Comparison of ENCODE assay signal across 7 mouse cellular contexts in the genomic region with DNA sequence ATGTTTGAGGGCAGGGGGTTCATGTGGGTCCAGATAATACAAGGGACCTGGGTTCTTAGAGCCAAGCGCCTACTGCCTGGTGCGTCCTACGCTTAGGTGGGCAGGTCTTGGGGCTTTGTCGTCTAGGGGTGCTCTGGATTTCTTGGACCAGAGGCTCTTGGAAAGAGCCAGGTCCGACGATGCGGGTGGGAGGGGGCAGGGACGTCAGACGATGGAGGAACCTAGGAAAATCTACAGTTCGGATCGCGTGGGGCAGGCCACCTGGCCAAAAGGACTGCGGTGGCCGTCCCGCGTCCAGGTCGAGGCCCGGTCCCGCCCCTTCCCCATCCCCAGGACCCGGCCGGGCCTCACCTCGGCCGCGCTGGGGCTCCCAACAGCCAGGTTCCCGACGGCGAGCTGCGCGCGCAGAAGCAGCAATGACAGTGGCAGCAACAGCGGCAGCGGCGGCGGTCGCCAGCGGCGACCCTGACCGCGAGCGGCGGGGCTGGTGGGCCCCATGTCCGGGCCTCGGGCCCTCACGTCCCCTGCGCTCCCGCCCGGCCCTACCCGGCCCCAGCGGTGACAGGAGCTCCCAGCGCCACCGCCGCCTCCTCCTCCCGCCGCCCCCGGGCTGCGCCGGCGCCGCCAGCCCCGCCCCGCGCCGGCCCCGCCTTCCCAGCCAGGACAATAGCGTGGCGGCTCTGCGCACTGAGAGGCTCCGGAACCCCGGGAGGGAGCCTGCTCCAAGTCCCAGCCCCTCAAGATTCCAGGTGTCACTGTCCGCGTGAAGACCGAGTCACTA. TPM values are rescaled to one million over a fixed set of nuclear protein-coding genes. Genes with fewer than 3 reads are reported as not detected.
DNase-seq lines count a peak whose midpoint lies in the region; ATAC-seq lines count a peak whose summit lies in the region.

A gene (minus strand): TSS at position 565 of the 781 bp plus-strand sequence.

- H3K9ac ChIP-seq in forebrain, embryonic 11.5 days (ENCODE audit: low read length), result peak within 1 kb of the TSS; percentile 74
- H3K9ac ChIP-seq in hindbrain, embryonic 13.5 days, result peak within 1 kb of the TSS; percentile 99
- H3K9ac ChIP-seq in lung, embryonic 16.5 days (ENCODE audit: low read length), result peak within 1 kb of the TSS; percentile 69

- ATAC-seq in forebrain, embryonic 11.5 days (replicated peaks; ENCODE audit: low FRiP score), result peak; percentile 82
- ATAC-seq in hindbrain, embryonic 13.5 days (ENCODE audit: low FRiP score), result peak; percentile 79
- ATAC-seq in lung, embryonic 16.5 days (ENCODE audit: low read depth), result peak; percentile 85

- peak within 1 kb of the TSS; percentile 75 for H3K27ac ChIP-seq in forebrain, embryonic 11.5 days (ENCODE audit: low read depth, low read length)
- H3K27ac ChIP-seq in hindbrain, embryonic 13.5 days, result peak within 1 kb of the TSS; percentile 99
- H3K27ac ChIP-seq in lung, embryonic 16.5 days (ENCODE audit: low read length), result no peak within 1 kb of the TSS

- no peaks in the 10 kb centered on the region for H3K27me3 ChIP-seq in forebrain, embryonic 11.5 days (ENCODE audit: control insufficient read depth, insufficient read depth, low read length)
- no peaks in the 10 kb centered on the region for H3K27me3 ChIP-seq in hindbrain, embryonic 13.5 days
- 0 out of 2 replicates have a peak, but pooled peaks cover 9% of the 10 kb centered on the region for H3K27me3 ChIP-seq in lung, embryonic 16.5 days (ENCODE audit: control insufficient read depth, insufficient read depth, low read depth, low read length)

- H3K4me2 ChIP-seq in forebrain, embryonic 11.5 days (ENCODE audit: low read depth, low read length, severe bottlenecking), result peak within 1 kb of the TSS; percentile 79
- H3K4me2 ChIP-seq in hindbrain, embryonic 13.5 days, result peak within 1 kb of the TSS; percentile 91
- peak within 1 kb of the TSS; percentile 92 for H3K4me2 ChIP-seq in lung, embryonic 16.5 days (ENCODE audit: low read depth, low read length)

- peak; percentile 65 for DNase-seq in Muller cell, postnatal 12 days (ENCODE audit: inconsistent ontology term)
- DNase-seq in brain, adult 2 months (ENCODE audit: low read depth, low spot score), result peak; percentile 88
- peak; percentile 87 for DNase-seq in forebrain, embryonic 11.5 days (ENCODE audit: low spot score)
- peak; percentile 75 to 84 for DNase-seq in layer of hippocampus, postnatal 10 days (ENCODE audit: low spot score in 2 of 2)
- DNase-seq in right cerebral cortex, adult 18-20 months, result peak; percentile 90

- H3K9me3 ChIP-seq in forebrain, embryonic 11.5 days (ENCODE audit: control insufficient read depth, low read length), result no peaks in the 10 kb centered on the region
- H3K9me3 ChIP-seq in hindbrain, embryonic 13.5 days, result no peaks in the 10 kb centered on the region
- peaks cover 4% of the 10 kb centered on the region; the same call in 1 of the 2 replicates for H3K9me3 ChIP-seq in lung, embryonic 16.5 days (ENCODE audit: control insufficient read depth, low read length)

- peak within 1 kb of the TSS; percentile 75 for H3K4me3 ChIP-seq in forebrain, embryonic 11.5 days (ENCODE audit: low read depth, low read length)
- H3K4me3 ChIP-seq in hindbrain, embryonic 13.5 days, result peak within 1 kb of the TSS; percentile 87
- peak within 1 kb of the TSS; percentile 70 for H3K4me3 ChIP-seq in lung, embryonic 16.5 days (ENCODE audit: low read length)

- under 1% methylated on average over 69 of the region's 72 CpGs for WGBS in forebrain, embryonic 11.5 days
- 1% methylated on average over 55 of the region's 72 CpGs for WGBS in hindbrain, embryonic 13.5 days
- under 1% methylated on average over 49 of the region's 72 CpGs for whole genome bisulfite sequencing in lung, embryonic 16.5 days

- H3K36me3 ChIP-seq in forebrain, embryonic 11.5 days (ENCODE audit: control insufficient read depth, insufficient read depth, low read length), result no peaks in the 10 kb centered on the region
- H3K36me3 ChIP-seq in hindbrain, embryonic 13.5 days, result peaks cover 31% of the 10 kb centered on the region
- H3K36me3 ChIP-seq in lung, embryonic 16.5 days (ENCODE audit: control insufficient read depth, insufficient read depth, low read length), result no peaks in the 10 kb centered on the region

- H3K4me1 ChIP-seq in forebrain, embryonic 11.5 days (replicated peaks; ENCODE audit: control insufficient read depth, insufficient read depth, low read length), result peaks cover 5% of the 10 kb centered on the region
- H3K4me1 ChIP-seq in hindbrain, embryonic 13.5 days (replicated peaks), result peaks cover 42% of the 10 kb centered on the region
- H3K4me1 ChIP-seq in lung, embryonic 16.5 days (replicated peaks; ENCODE audit: control insufficient read depth, insufficient read depth, low read length), result peaks cover 15% of the 10 kb centered on the region

RNA-seq across cellular contexts. Expression of the gene that starts here (rescaled TPM):
- polyA plus RNA-seq in forebrain, embryonic 11.5 days (2014; fragmentation: Nextera tagmentation; extraction: Ambion mirVana), result 99.2 and 108 TPM in 2 replicates
- 583 and 599 TPM in 2 replicates for polyA plus RNA-seq in hindbrain, embryonic 13.5 days (2015; fragmentation: Nextera tagmentation; extraction: Ambion mirVana)
- total RNA-seq in layer of hippocampus, postnatal 10 days (2021), result 100 to 1,000 TPM; 831 to 849 TPM
- 20.4 and 22.3 TPM in 2 replicates for polyA plus RNA-seq in lung, embryonic 16.5 days (2015; fragmentation: Nextera tagmentation; extraction: Ambion mirVana)
